Mouse (Mus musculus): Measurements from ENCODE around the gene Slc22a6. TPM values are rescaled to one million over a fixed set of nuclear protein-coding genes. Genes with fewer than 3 reads are reported as not detected.
A peak's percentile ranks its signal among the peaks of the same experiment; 100 is the strongest.

Slc22a6 gene
- total and polyA plus RNA-seq, 3 experiments = not detected

DNA sequence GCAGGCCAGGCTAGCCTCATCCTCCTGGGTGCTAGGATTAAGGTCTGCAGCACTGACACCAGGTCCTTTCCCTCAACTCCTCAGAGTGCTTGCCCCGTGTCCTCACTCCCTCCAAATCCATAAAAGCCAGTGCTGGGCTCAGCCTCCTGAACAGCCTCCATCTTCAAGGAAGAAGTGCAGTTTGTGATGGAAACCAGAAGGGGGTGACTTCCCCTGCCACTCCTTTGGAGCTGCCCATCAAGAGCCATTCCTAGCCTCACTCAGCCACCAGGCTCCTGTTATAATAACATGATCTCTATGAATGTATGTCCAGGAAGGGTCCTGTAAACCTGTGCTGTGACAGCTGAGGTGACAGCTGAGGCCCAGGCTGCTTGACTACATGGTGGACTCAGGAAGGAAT is 30.5 kb upstream of the Slc22a6 start:
- no peaks in the 10 kb centered on the region for H3K79me2 ChIP-seq (ENCODE audit: control insufficient read depth, insufficient read depth, low read length, poor library complexity)
- no peak for TF ChIP-seq ZNF384 (IDR thresholded peaks at IDR 0.05; ENCODE audit: low read depth, low read length)
- TF ChIP-seq SMC3 (IDR thresholded peaks at IDR 0.05; ENCODE audit: low read depth, low read length) = 0 out of 2 replicates have a peak, but pooled peaks have one; percentile 5
- no peak overlapping the region for H3K27ac ChIP-seq (ENCODE audit: control insufficient read depth, low read depth, low read length)
- DNase-seq (ENCODE audit: low read depth, low spot score) = no peak
- no peaks in the 10 kb centered on the region for H3K27me3 ChIP-seq (ENCODE audit: control insufficient read depth in 1 of 2, insufficient read depth in 2 of 2, low read length in 2 of 2)
- H3K9ac ChIP-seq (ENCODE audit: control insufficient read depth, low read depth, low read length, poor library complexity, severe bottlenecking) = no peak overlapping the region
- H3K9me3 ChIP-seq (replicated peaks; ENCODE audit: insufficient read depth, low read length) = no peaks in the 10 kb centered on the region
- H3K4me3 ChIP-seq (ENCODE audit: control insufficient read depth in 1 of 2, insufficient read depth in 1 of 2, low read depth in 2 of 2, low read length in 2 of 2) = no peak overlapping the region
- peaks cover 3 to 8% of the 10 kb centered on the region in 2 experiments for H3K4me1 ChIP-seq (ENCODE audit: control insufficient read depth in 1 of 2, insufficient read depth in 2 of 2, low read length in 2 of 2)
- peaks cover 0 to 2% of the 10 kb centered on the region in 2 experiments; a peak in 2 of 4 replicates for H3K36me3 ChIP-seq (ENCODE audit: control insufficient read depth in 1 of 2, insufficient read depth in 2 of 2, low read length in 2 of 2)

DNA sequence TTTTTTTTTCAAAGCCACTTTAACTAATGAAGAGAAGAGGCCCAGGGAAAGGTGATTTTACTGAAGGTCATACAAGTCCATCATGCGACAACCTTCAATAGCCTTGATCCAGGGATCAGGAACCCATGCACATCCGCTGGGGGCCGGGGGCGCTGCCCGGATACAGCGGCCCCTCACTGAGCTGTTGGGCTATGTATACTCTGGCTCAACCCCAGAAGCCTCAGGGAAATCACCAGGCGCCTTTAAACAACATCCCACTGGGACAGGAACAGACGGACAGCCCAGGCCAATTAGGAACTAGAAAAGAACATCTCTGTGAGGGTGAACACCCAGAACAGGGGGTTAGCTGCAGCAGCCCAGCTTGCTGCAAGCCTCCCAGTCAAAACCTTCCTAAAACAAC is 26.9 kb upstream of the Slc22a6 start, which contains the start of gene Slc22a8:
Slc22a8 (plus strand) TSS at position 301 of the 400 bp plus-strand sequence.
- Histone ChIP-seq H3K36me3 (ENCODE audit: control insufficient read depth in 1 of 2, insufficient read depth in 2 of 2, low read length in 2 of 2) (peaks cover 0 to 6% of the 10 kb centered on the region in 2 experiments; a peak in 2 of 4 replicates), H3K9ac (ENCODE audit: control insufficient read depth, low read depth, low read length, poor library complexity, severe bottlenecking) (no peak within 1 kb of the TSS), H3K79me2 (ENCODE audit: control insufficient read depth, insufficient read depth, low read length, poor library complexity) (no peaks in the 10 kb centered on the region), H3K4me3 (ENCODE audit: control insufficient read depth in 1 of 2, insufficient read depth in 1 of 2, low read depth in 2 of 2, low read length in 2 of 2) (no peak within 1 kb of the TSS), H3K4me1 (ENCODE audit: control insufficient read depth in 1 of 2, insufficient read depth in 2 of 2, low read length in 2 of 2) (peaks cover 3 to 15% of the 10 kb centered on the region in 2 experiments), H3K9me3 (replicated peaks; ENCODE audit: insufficient read depth, low read length) (no peaks in the 10 kb centered on the region), H3K27me3 (ENCODE audit: control insufficient read depth in 1 of 2, insufficient read depth in 2 of 2, low read length in 2 of 2) (no peaks in the 10 kb centered on the region), H3K27ac (ENCODE audit: control insufficient read depth, low read depth, low read length) (peak within 1 kb of the TSS; percentile 19; the same call in 1 of the 2 replicates)
- TF ChIP-seq POLR2AphosphoS2 (IDR thresholded peaks at IDR 0.05; ENCODE audit: low read length) = no peak
- no peak for TF ChIP-seq HCFC1 (IDR thresholded peaks at IDR 0.05; ENCODE audit: low read depth, low read length)
- no peak for TF ChIP-seq KAT2A (conservative IDR thresholded peaks at IDR 0.05; ENCODE audit: low read depth, low read length)
- no peak for TF ChIP-seq NELFE (IDR thresholded peaks at IDR 0.05; ENCODE audit: low read depth, low read length)
- no peak for TF ChIP-seq USF2 (IDR thresholded peaks at IDR 0.05; ENCODE audit: borderline replicate concordance in 1 of 2, insufficient read depth in 1 of 2, low read depth in 1 of 2, low read length in 2 of 2)
- no peak for TF ChIP-seq MEF2A (IDR thresholded peaks at IDR 0.05; ENCODE audit: extremely low read depth, insufficient replicate concordance, low read depth, low read length, poor library complexity, severe bottlenecking)
- no peak for TF ChIP-seq CHD1 (IDR thresholded peaks at IDR 0.05; ENCODE audit: low read depth, low read length)
- TF ChIP-seq TBP (IDR thresholded peaks at IDR 0.05; ENCODE audit: low read depth, low read length) = no peak
- no peak for TF ChIP-seq CTCF (IDR thresholded peaks at IDR 0.05 in 2 of 3, conservative IDR thresholded peaks at IDR 0.05 in 1 of 3; ENCODE audit: control insufficient read depth in 1 of 3, insufficient read depth in 1 of 3, low read depth in 2 of 3, low read length in 3 of 3, poor library complexity in 1 of 3, severe bottlenecking in 1 of 3)
- TF ChIP-seq MYB (IDR thresholded peaks at IDR 0.05; ENCODE audit: low read depth, low read length) = no peak
- TF ChIP-seq RCOR1 (IDR thresholded peaks at IDR 0.05; ENCODE audit: low read depth, low read length) = no peak
- TF ChIP-seq GABPA (IDR thresholded peaks at IDR 0.05; ENCODE audit: low read depth, low read length) = no peak
- TF ChIP-seq MAZ (IDR thresholded peaks at IDR 0.05; ENCODE audit: low read depth, low read length) = no peak
- no peak for TF ChIP-seq ZC3H11A (IDR thresholded peaks at IDR 0.05; ENCODE audit: low read depth, low read length)
- TF ChIP-seq RAD21 (IDR thresholded peaks at IDR 0.05; ENCODE audit: low read depth, low read length) = no peak
- TF ChIP-seq POLR2A (IDR thresholded peaks at IDR 0.05; ENCODE audit: control insufficient read depth in 1 of 2, insufficient read depth in 1 of 2, low read depth in 1 of 2, low read length in 2 of 2, poor library complexity in 1 of 2) = no peak
- no peak for TF ChIP-seq ETS1 (IDR thresholded peaks at IDR 0.05; ENCODE audit: low read depth, low read length)
- TF ChIP-seq E2F4 (IDR thresholded peaks at IDR 0.05; ENCODE audit: borderline replicate concordance, low read depth, low read length) = no peak
- no peak for TF ChIP-seq SMC3 (IDR thresholded peaks at IDR 0.05; ENCODE audit: low read depth, low read length)
- no peak for TF ChIP-seq MYC (IDR thresholded peaks at IDR 0.05; ENCODE audit: low read depth, low read length)
- DNase-seq (ENCODE audit: low read depth, low spot score) = no peak
